Mouse (Mus musculus): Measurements from ENCODE around the gene Parm1. TPM values are rescaled to one million over a fixed set of nuclear protein-coding genes. Genes with fewer than 3 reads are reported as not detected.

Parm1 gene
- polyA plus RNA-seq, 1 experiment from 2014 or later, result 27.0 TPM

- no peak for ATAC-seq (replicated peaks; ENCODE audit: insufficient number of reproducible peaks, low FRiP score, low TSS enrichment)
- Histone ChIP-seq H3K36me3 (ENCODE audit: control insufficient read depth, insufficient read depth, low read length) (no peaks in the 10 kb centered on the region), H3K27ac (ENCODE audit: low read depth, low read length) (no peak overlapping the region), H3K4me2 (no peak overlapping the region), H3K27me3 (ENCODE audit: control insufficient read depth, insufficient read depth, low read length) (no peaks in the 10 kb centered on the region), H3K9me3 (replicated peaks; ENCODE audit: control insufficient read depth, low read length) (no peaks in the 10 kb centered on the region; the same call in 1 of the 2 replicates), H3K9ac (ENCODE audit: low read depth, low read length) (no peak overlapping the region), H3K4me1 (ENCODE audit: control insufficient read depth, insufficient read depth, low read length) (peaks cover 9% of the 10 kb centered on the region; the same call in 1 of the 2 replicates), H3K4me3 (ENCODE audit: low read depth, low read length) (no peak overlapping the region)
- 69% methylated on average over 3 of the region's 3 CpGs for WGBS (ENCODE audit: insufficient replicate concordance)
Observed at GRCm38 (mm10) chr5:91561394-91561793, 44.0 kb downstream of the Parm1 start.

- 58% methylated on average over 7 of the region's 7 CpGs for WGBS (ENCODE audit: insufficient replicate concordance)
- Histone ChIP-seq H3K4me1 (ENCODE audit: control insufficient read depth, insufficient read depth, low read length) (peaks cover 9% of the 10 kb centered on the region; the same call in 1 of the 2 replicates), H3K27ac (ENCODE audit: low read depth, low read length) (no peak overlapping the region)
Observed at GRCm38 (mm10) chr5:91562486-91562885, 45.1 kb downstream of the Parm1 start.

GRCm38 (mm10) chr5:91564054-91564453 lies 46.6 kb downstream of the Parm1 start:
- no peak overlapping the region for H3K4me2 ChIP-seq
- no peak overlapping the region for H3K9ac ChIP-seq (ENCODE audit: low read depth, low read length)
- WGBS (ENCODE audit: insufficient replicate concordance), result 58% methylated on average over 3 of the region's 3 CpGs
- H3K9me3 ChIP-seq (replicated peaks; ENCODE audit: control insufficient read depth, low read length), result no peaks in the 10 kb centered on the region; the same call in 1 of the 2 replicates
- H3K27me3 ChIP-seq (ENCODE audit: control insufficient read depth, insufficient read depth, low read length), result no peaks in the 10 kb centered on the region
- no peak overlapping the region for H3K4me3 ChIP-seq (ENCODE audit: low read depth, low read length)
- ATAC-seq (replicated peaks; ENCODE audit: insufficient number of reproducible peaks, low FRiP score, low TSS enrichment), result no peak
- no peak overlapping the region for H3K27ac ChIP-seq (ENCODE audit: low read depth, low read length)
- peaks cover 9% of the 10 kb centered on the region; the same call in 1 of the 2 replicates for H3K4me1 ChIP-seq (ENCODE audit: control insufficient read depth, insufficient read depth, low read length)
- no peaks in the 10 kb centered on the region for H3K36me3 ChIP-seq (ENCODE audit: control insufficient read depth, insufficient read depth, low read length)

More at GRCm38 (mm10) chr5:91562486-91562885, 45.1 kb downstream of the Parm1 start:
- Histone ChIP-seq H3K9me3 (replicated peaks; ENCODE audit: control insufficient read depth, low read length) (no peaks in the 10 kb centered on the region; the same call in 1 of the 2 replicates), H3K9ac (ENCODE audit: low read depth, low read length) (no peak overlapping the region), H3K36me3 (ENCODE audit: control insufficient read depth, insufficient read depth, low read length) (no peaks in the 10 kb centered on the region), H3K27me3 (ENCODE audit: control insufficient read depth, insufficient read depth, low read length) (no peaks in the 10 kb centered on the region), H3K4me2 (no peak overlapping the region), H3K4me3 (ENCODE audit: low read depth, low read length) (no peak overlapping the region)
- no peak for ATAC-seq (replicated peaks; ENCODE audit: insufficient number of reproducible peaks, low FRiP score, low TSS enrichment)

GRCm38 (mm10) chr5:91565458-91565857 lies 48.0 kb downstream of the Parm1 start:
- H3K27me3 ChIP-seq (ENCODE audit: control insufficient read depth, insufficient read depth, low read length), result no peaks in the 10 kb centered on the region
- no peaks in the 10 kb centered on the region for H3K36me3 ChIP-seq (ENCODE audit: control insufficient read depth, insufficient read depth, low read length)
- no peak overlapping the region for H3K27ac ChIP-seq (ENCODE audit: low read depth, low read length)
- peaks cover 9% of the 10 kb centered on the region; the same call in 1 of the 2 replicates for H3K4me1 ChIP-seq (ENCODE audit: control insufficient read depth, insufficient read depth, low read length)
- no peak overlapping the region for H3K4me2 ChIP-seq
- no peak overlapping the region for H3K4me3 ChIP-seq (ENCODE audit: low read depth, low read length)
- H3K9me3 ChIP-seq (replicated peaks; ENCODE audit: control insufficient read depth, low read length), result no peaks in the 10 kb centered on the region; the same call in 1 of the 2 replicates
- 83% methylated on average over 3 of the region's 3 CpGs for WGBS (ENCODE audit: insufficient replicate concordance)
- H3K9ac ChIP-seq (ENCODE audit: low read depth, low read length), result no peak overlapping the region
- no peak for ATAC-seq (replicated peaks; ENCODE audit: insufficient number of reproducible peaks, low FRiP score, low TSS enrichment)

- no peak overlapping the region for H3K9ac ChIP-seq (ENCODE audit: low read depth, low read length)
- H3K4me3 ChIP-seq (ENCODE audit: low read depth, low read length), result no peak overlapping the region
- H3K27ac ChIP-seq (ENCODE audit: low read depth, low read length), result no peak overlapping the region
- H3K4me1 ChIP-seq (ENCODE audit: control insufficient read depth, insufficient read depth, low read length), result peaks cover 9% of the 10 kb centered on the region; the same call in 1 of the 2 replicates
- H3K36me3 ChIP-seq (ENCODE audit: control insufficient read depth, insufficient read depth, low read length), result no peaks in the 10 kb centered on the region
- 65% methylated on average over 3 of the region's 3 CpGs for WGBS (ENCODE audit: insufficient replicate concordance)
- ATAC-seq (replicated peaks; ENCODE audit: insufficient number of reproducible peaks, low FRiP score, low TSS enrichment), result no peak
- H3K27me3 ChIP-seq (ENCODE audit: control insufficient read depth, insufficient read depth, low read length), result no peaks in the 10 kb centered on the region
- H3K4me2 ChIP-seq, result no peak overlapping the region
- H3K9me3 ChIP-seq (replicated peaks; ENCODE audit: control insufficient read depth, low read length), result no peaks in the 10 kb centered on the region; the same call in 1 of the 2 replicates
Observed at GRCm38 (mm10) chr5:91566591-91566990, 49.2 kb downstream of the Parm1 start.

- H3K27ac ChIP-seq (ENCODE audit: low read depth, low read length), result no peak overlapping the region
- no peak overlapping the region for H3K9ac ChIP-seq (ENCODE audit: low read depth, low read length)
- no peaks in the 10 kb centered on the region; the same call in none of the 2 replicates for H3K4me1 ChIP-seq (ENCODE audit: control insufficient read depth, insufficient read depth, low read length)
- no peak overlapping the region for H3K4me3 ChIP-seq (ENCODE audit: low read depth, low read length)
- H3K36me3 ChIP-seq (ENCODE audit: control insufficient read depth, insufficient read depth, low read length), result no peaks in the 10 kb centered on the region
- H3K4me2 ChIP-seq, result no peak overlapping the region
- no peak for ATAC-seq (replicated peaks; ENCODE audit: insufficient number of reproducible peaks, low FRiP score, low TSS enrichment)
- WGBS (ENCODE audit: insufficient replicate concordance), result 79% methylated on average over 2 of the region's 2 CpGs
- no peaks in the 10 kb centered on the region for H3K9me3 ChIP-seq (replicated peaks; ENCODE audit: control insufficient read depth, low read length)
- no peaks in the 10 kb centered on the region for H3K27me3 ChIP-seq (ENCODE audit: control insufficient read depth, insufficient read depth, low read length)
Observed at GRCm38 (mm10) chr5:91574211-91574610, 56.8 kb downstream of the Parm1 start.

- Histone ChIP-seq H3K9me3 (replicated peaks; ENCODE audit: control insufficient read depth, low read length) (no peaks in the 10 kb centered on the region), H3K27ac (ENCODE audit: low read depth, low read length) (no peak overlapping the region), H3K4me1 (ENCODE audit: control insufficient read depth, insufficient read depth, low read length) (peaks cover 8% of the 10 kb centered on the region), H3K36me3 (ENCODE audit: control insufficient read depth, insufficient read depth, low read length) (no peaks in the 10 kb centered on the region), H3K4me2 (no peak overlapping the region), H3K9ac (ENCODE audit: low read depth, low read length) (no peak overlapping the region), H3K4me3 (ENCODE audit: low read depth, low read length) (no peak overlapping the region), H3K27me3 (ENCODE audit: control insufficient read depth, insufficient read depth, low read length) (no peaks in the 10 kb centered on the region)
- 74% methylated on average over 7 of the region's 7 CpGs for WGBS (ENCODE audit: insufficient replicate concordance)
- no peak for ATAC-seq (replicated peaks; ENCODE audit: insufficient number of reproducible peaks, low FRiP score, low TSS enrichment)
Observed at GRCm38 (mm10) chr5:91578924-91579323, 61.5 kb downstream of the Parm1 start.

- peaks cover 8% of the 10 kb centered on the region; the same call in 1 of the 2 replicates for H3K4me1 ChIP-seq (ENCODE audit: control insufficient read depth, insufficient read depth, low read length)
- H3K36me3 ChIP-seq (ENCODE audit: control insufficient read depth, insufficient read depth, low read length), result no peaks in the 10 kb centered on the region
- no peaks in the 10 kb centered on the region for H3K9me3 ChIP-seq (replicated peaks; ENCODE audit: control insufficient read depth, low read length)
- peak; percentile 52; the same call in 1 of the 2 replicates for ATAC-seq (replicated peaks; ENCODE audit: insufficient number of reproducible peaks, low FRiP score, low TSS enrichment)
- H3K27ac ChIP-seq (ENCODE audit: low read depth, low read length), result peak overlapping the region; percentile 68; the same call in 1 of the 2 replicates
- no peaks in the 10 kb centered on the region for H3K27me3 ChIP-seq (ENCODE audit: control insufficient read depth, insufficient read depth, low read length)
- no peak overlapping the region for H3K4me2 ChIP-seq
- WGBS (ENCODE audit: insufficient replicate concordance), result 50% methylated on average over 4 of the region's 4 CpGs
- no peak overlapping the region for H3K4me3 ChIP-seq (ENCODE audit: low read depth, low read length)
- H3K9ac ChIP-seq (ENCODE audit: low read depth, low read length), result no peak overlapping the region
Observed at GRCm38 (mm10) chr5:91581799-91582198, 64.4 kb downstream of the Parm1 start.

GRCm38 (mm10) chr5:91586206-91586605 lies 68.8 kb downstream of the Parm1 start:
- H3K27ac ChIP-seq (ENCODE audit: low read depth, low read length), result peak overlapping the region; percentile 51; the same call in 1 of the 2 replicates
- H3K4me1 ChIP-seq (ENCODE audit: control insufficient read depth, insufficient read depth, low read length), result peaks cover 8% of the 10 kb centered on the region; the same call in 1 of the 2 replicates
- no peak overlapping the region for H3K4me2 ChIP-seq
- peaks cover 4% of the 10 kb centered on the region; the same call in 1 of the 2 replicates for H3K9me3 ChIP-seq (replicated peaks; ENCODE audit: control insufficient read depth, low read length)
- H3K36me3 ChIP-seq (ENCODE audit: control insufficient read depth, insufficient read depth, low read length), result no peaks in the 10 kb centered on the region
- 33% methylated on average over 3 of the region's 3 CpGs for WGBS (ENCODE audit: insufficient replicate concordance)
- no peaks in the 10 kb centered on the region for H3K27me3 ChIP-seq (ENCODE audit: control insufficient read depth, insufficient read depth, low read length)
- H3K9ac ChIP-seq (ENCODE audit: low read depth, low read length), result no peak overlapping the region
- ATAC-seq (replicated peaks; ENCODE audit: insufficient number of reproducible peaks, low FRiP score, low TSS enrichment), result 0 out of 2 replicates have a peak, but pooled peaks have one; percentile 35
- H3K4me3 ChIP-seq (ENCODE audit: low read depth, low read length), result no peak overlapping the region

Data from heart, embryonic 11.5 days (tissue).